Comparison of ENCODE assay signal across 8 mouse cellular contexts in genomic region chr4:119107867-119108266, GRCm38 (mm10). TPM values are rescaled to one million over a fixed set of nuclear protein-coding genes. Genes with fewer than 3 reads are reported as not detected.
DNase-seq lines count a peak whose midpoint lies in the region; ATAC-seq and TF ChIP-seq lines count a peak whose summit lies in the region.

No protein-coding gene starts in this region.

- no peak overlapping the region for H3K27ac ChIP-seq in gastrocnemius, adult 2 months
- no peak overlapping the region for H3K27ac ChIP-seq in ES-Bruce4 (ENCODE audit: insufficient read depth, low read length)
- no peak overlapping the region for H3K27ac ChIP-seq in forebrain, postnatal 0 days (ENCODE audit: low read depth, low read length)
- H3K27ac ChIP-seq in liver, embryonic 15.5 days (replicated peaks): peak overlapping the region; percentile 98

- WGBS in forebrain, postnatal 0 days: 59% methylated on average over 2 of the region's 2 CpGs
- WGBS in liver, embryonic 15.5 days (ENCODE audit: insufficient replicate concordance): 68% methylated on average over 2 of the region's 2 CpGs

- DNase-seq in gastrocnemius, adult 2 months: no peak
- DNase-seq in gastrocnemius, postnatal 14 days: no peak
- DNase-seq in forebrain, postnatal 0 days: no peak
- no peak for DNase-seq in thymus, postnatal 4 days
- no peak for DNase-seq in thymus, postnatal 25 days
- DNase-seq in adrenal gland, postnatal 36 days: no peak

- no peak for TF ChIP-seq CTCF in gastrocnemius, adult 2 months (IDR thresholded peaks at IDR 0.05)
- no peak for TF ChIP-seq CTCF in ES-Bruce4 (IDR thresholded peaks at IDR 0.05; ENCODE audit: low read depth, low read length)
- no peak for TF ChIP-seq CTCF in forebrain, postnatal 0 days (IDR thresholded peaks at IDR 0.05; ENCODE audit: low read depth)

- peak overlapping the region; percentile 99 for H3K4me3 ChIP-seq in gastrocnemius, adult 2 months
- H3K4me3 ChIP-seq in ES-Bruce4 (ENCODE audit: low read depth, low read length): peak overlapping the region; percentile 27; the same call in 1 of the 2 replicates
- H3K4me3 ChIP-seq in forebrain, postnatal 0 days (ENCODE audit: low read depth, low read length): peak overlapping the region; percentile 56; the same call in 1 of the 2 replicates
- peak overlapping the region; percentile 96 for H3K4me3 ChIP-seq in liver, embryonic 15.5 days (replicated peaks)

- peak overlapping the region; percentile 29 for H3K9ac ChIP-seq in ES-Bruce4 (ENCODE audit: low read depth, poor library complexity, severe bottlenecking)
- no peak overlapping the region for H3K9ac ChIP-seq in forebrain, postnatal 0 days
- peak overlapping the region; percentile 96 for H3K9ac ChIP-seq in liver, embryonic 15.5 days

- intact Hi-C loops in gastrocnemius, adult 2 months (cut with DNase I): loop anchor here (10.0 kb wide), 1 partner anchor 87 kb away; the partner anchor contains the start of genes Ermap and Svbp
- intact Hi-C loops in gastrocnemius, postnatal 14 days (cut with DNase I; ENCODE audit: low total_unique reads): no loop called here

- no peak for TF ChIP-seq EP300 in ES-Bruce4 (IDR thresholded peaks at IDR 0.05; ENCODE audit: insufficient read depth, low read depth, low read length)

- H3K27me3 ChIP-seq in ES-Bruce4 (ENCODE audit: control insufficient read depth, insufficient read depth, low read length, poor library complexity, severe bottlenecking): no peaks in the 10 kb centered on the region
- no peaks in the 10 kb centered on the region for H3K27me3 ChIP-seq in forebrain, postnatal 0 days (ENCODE audit: insufficient read depth, low read length)
- peaks cover 14% of the 10 kb centered on the region; the same call in 1 of the 2 replicates for H3K27me3 ChIP-seq in liver, embryonic 15.5 days

- H3K4me1 ChIP-seq in ES-Bruce4 (ENCODE audit: control insufficient read depth, insufficient read depth, low read length): no peaks in the 10 kb centered on the region
- H3K4me1 ChIP-seq in forebrain, postnatal 0 days (ENCODE audit: insufficient read depth): peaks cover 14% of the 10 kb centered on the region; the same call in 1 of the 2 replicates
- H3K4me1 ChIP-seq in liver, embryonic 15.5 days (replicated peaks): peaks cover 89% of the 10 kb centered on the region

- peak overlapping the region; percentile 79 for H3K4me2 ChIP-seq in forebrain, postnatal 0 days (ENCODE audit: low read depth)
- peak overlapping the region; percentile 86 for H3K4me2 ChIP-seq in liver, embryonic 15.5 days

- no peak for ATAC-seq in forebrain, postnatal 0 days
- no peak for ATAC-seq in liver, embryonic 15.5 days (ENCODE audit: insufficient read depth)

- H3K36me3 ChIP-seq in ES-Bruce4 (ENCODE audit: control insufficient read depth, insufficient read depth, low read length, poor library complexity, severe bottlenecking): peaks cover 12% of the 10 kb centered on the region
- H3K36me3 ChIP-seq in forebrain, postnatal 0 days (ENCODE audit: insufficient read depth): no peaks in the 10 kb centered on the region
- H3K36me3 ChIP-seq in liver, embryonic 15.5 days (replicated peaks): peaks cover 35% of the 10 kb centered on the region

- H3K9me3 ChIP-seq in ES-Bruce4 (replicated peaks; ENCODE audit: control insufficient read depth, insufficient read depth, low read length, poor library complexity, severe bottlenecking): no peaks in the 10 kb centered on the region
- no peaks in the 10 kb centered on the region for H3K9me3 ChIP-seq in forebrain, postnatal 0 days (ENCODE audit: low read length)
- no peaks in the 10 kb centered on the region for H3K9me3 ChIP-seq in liver, embryonic 15.5 days (replicated peaks)

- TF ChIP-seq POLR2A in ES-Bruce4 (IDR thresholded peaks at IDR 0.05; ENCODE audit: insufficient read depth, low read length): no peak

RNA-seq across cellular contexts. Expression of gene Slc2a1, which starts 0.6 kb away (rescaled TPM):
- total RNA-seq in gastrocnemius, adult 2 months (2021): 1 to 10 TPM; 5.1 to 6.3 TPM
- 1 to 10 TPM; 4.8 to 6.6 TPM for total RNA-seq in gastrocnemius, postnatal 14 days (2021)
- polyA plus RNA-seq in ES-Bruce4 (2011; ENCODE audit: insufficient read depth, insufficient read length, low read depth, missing spikeins): 682 and 697 TPM in 2 replicates
- total RNA-seq in forebrain, postnatal 0 days (2014; rRNA removed): 53.6 and 64.8 TPM in 2 replicates
- polyA plus RNA-seq in forebrain, postnatal 0 days (2015; fragmentation: Nextera tagmentation; extraction: Ambion mirVana): 41.4 and 43.1 TPM in 2 replicates
- 293 and 326 TPM in 2 replicates for polyA plus RNA-seq in liver, embryonic 15.5 days (2015; fragmentation: Nextera tagmentation; extraction: Ambion mirVana)
- total RNA-seq in adrenal gland, postnatal 36 days (2021): 10 to 100 TPM; 19.8 to 20.2 TPM

Comparison
In these comparisons a context has a peak if more than half of its experiments do, and no peak if none do; other contexts are left out.
1. H3K4me3 ChIP-seq: peak in every context shown above with its lines; median percentile 99 in gastrocnemius, adult 2 months; 96 in liver, embryonic 15.5 days; 56 in forebrain, postnatal 0 days; 27 in ES-Bruce4.